Mouse (Mus musculus): ENCODE results near the gene Spa17.

Gene Spa17

GRCm38 (mm10) chr9:37567019-37567418 lies 46.5 kb downstream of the Spa17 start:
- no peak for DNase-seq (ENCODE audit: low read depth, low spot score)

- DNase-seq (ENCODE audit: low read depth, low spot score): no peak
Measured at GRCm38 (mm10) chr9:37563805-37564204, 49.7 kb downstream of the Spa17 start.

GRCm38 (mm10) chr9:37560617-37561016 lies 52.9 kb downstream of the Spa17 start:
- no peak for DNase-seq (ENCODE audit: low read depth, low spot score)

GRCm38 (mm10) chr9:37556366-37556765 lies 57.2 kb downstream of the Spa17 start:
- DNase-seq (ENCODE audit: low read depth, low spot score): no peak

GRCm38 (mm10) chr9:37554838-37555748 lies 58.4 kb downstream of the Spa17 start, which contains the start of gene Siae:
Gene Siae (plus strand): TSS chr9:37555698.
- no peak for DNase-seq (ENCODE audit: low read depth, low spot score)

- no peak for DNase-seq (ENCODE audit: low read depth, low spot score)
Measured at GRCm38 (mm10) chr9:37554279-37554678, 59.2 kb downstream of the Spa17 start.
